Mouse (Mus musculus): ENCODE measurements around the gene Prdm15.

Gene Prdm15

GRCm38 (mm10) chr16:97817414-97817813 is 34.2 kb downstream of the Prdm15 start:
- no peak for DNase-seq

GRCm38 (mm10) chr16:97815269-97815668 is 36.4 kb downstream of the Prdm15 start:
- DNase-seq, result no peak

- no peak for DNase-seq
Observed at GRCm38 (mm10) chr16:97814060-97814459, 37.6 kb downstream of the Prdm15 start.

DNA sequence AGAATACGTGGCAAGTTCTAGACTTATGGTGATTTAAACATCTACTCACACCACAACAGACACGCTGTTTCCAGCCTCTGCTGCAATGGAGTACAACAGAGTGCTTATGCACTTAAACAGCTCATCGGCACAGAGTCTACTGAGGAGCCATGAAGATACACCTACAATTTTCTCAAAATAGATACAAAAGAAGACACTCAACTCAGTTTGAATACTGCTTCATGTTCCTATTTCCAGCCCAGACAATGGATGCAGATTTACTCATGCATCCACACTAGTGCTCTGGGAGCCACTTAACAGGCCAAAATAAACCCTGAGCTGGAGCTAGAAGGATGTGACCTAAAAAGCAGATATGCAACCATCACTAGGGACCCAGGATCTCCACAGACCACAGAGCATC is 42.8 kb downstream of the Prdm15 start:
- DNase-seq, result no peak

GRCm38 (mm10) chr16:97805646-97806045 is 46.0 kb downstream of the Prdm15 start:
- DNase-seq, result no peak

GRCm38 (mm10) chr16:97804680-97805547 is 46.7 kb downstream of the Prdm15 start:
- DNase-seq, result peak; percentile 90 to 95

DNA sequence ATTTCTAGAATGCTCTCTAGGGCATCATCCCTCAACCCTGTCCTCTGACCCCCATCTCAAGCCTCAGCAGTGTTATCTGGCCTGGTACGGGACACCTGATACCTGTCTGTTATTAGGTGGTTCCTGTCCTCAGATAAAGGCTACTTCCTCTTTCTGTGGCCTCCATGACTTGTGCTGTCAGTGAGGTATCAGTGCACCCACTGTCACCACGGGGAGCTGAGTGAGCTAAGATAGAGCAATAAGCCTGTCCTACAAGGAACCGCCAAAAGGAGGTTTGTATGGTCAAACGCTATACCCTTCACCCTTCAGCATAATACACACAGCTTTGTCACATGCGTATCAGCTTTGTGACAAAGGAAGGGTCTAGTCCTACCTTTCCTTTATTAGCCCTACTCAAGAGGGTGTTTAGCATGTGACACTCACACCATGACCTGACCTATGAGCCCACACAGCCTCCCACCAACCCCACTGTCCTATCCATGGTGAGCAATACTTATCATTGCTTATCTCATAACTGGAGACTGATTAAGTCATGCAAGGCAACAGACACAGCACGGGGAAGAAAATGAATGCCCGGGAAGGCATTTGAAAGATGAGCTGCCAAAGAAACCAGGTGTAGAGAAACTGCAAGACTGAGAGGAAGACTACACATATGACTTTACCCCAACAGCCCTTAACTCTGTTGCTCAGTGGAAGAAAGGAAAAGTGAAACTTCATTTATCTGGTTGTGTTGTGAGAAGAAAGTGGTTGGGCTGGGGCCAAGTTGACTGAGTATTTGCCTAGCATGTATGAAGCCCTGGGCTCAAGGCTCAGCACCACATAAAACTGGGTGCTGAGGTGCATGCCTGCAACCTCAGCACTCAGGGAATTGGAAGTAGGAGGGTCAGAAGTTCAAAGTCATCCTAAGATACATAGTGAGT is 53.4 kb downstream of the Prdm15 start:
- no peak for DNase-seq

- no peak for DNase-seq
Observed at GRCm38 (mm10) chr16:97797212-97797611, 54.4 kb downstream of the Prdm15 start.

DNA sequence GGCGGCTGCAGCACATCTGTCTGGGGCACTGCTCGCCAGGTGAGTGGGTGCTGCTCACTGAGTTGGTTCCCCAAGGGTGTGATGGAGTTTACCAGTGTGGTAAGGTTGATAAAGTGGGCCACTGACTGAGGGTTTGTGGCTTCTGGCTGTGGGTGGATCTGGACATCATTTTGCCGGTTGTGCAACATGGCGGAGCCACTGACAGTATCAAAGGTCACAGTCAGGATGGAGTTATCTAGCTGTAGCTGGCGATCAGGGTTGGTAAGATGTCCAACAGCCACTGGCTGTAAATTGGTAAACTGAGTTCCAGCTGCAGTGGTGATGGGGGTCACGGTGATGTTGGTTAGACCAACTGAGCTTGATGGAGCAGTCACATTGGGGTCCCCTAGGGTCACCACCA is 57.4 kb downstream of the Prdm15 start:
- DNase-seq, result no peak

DNA sequence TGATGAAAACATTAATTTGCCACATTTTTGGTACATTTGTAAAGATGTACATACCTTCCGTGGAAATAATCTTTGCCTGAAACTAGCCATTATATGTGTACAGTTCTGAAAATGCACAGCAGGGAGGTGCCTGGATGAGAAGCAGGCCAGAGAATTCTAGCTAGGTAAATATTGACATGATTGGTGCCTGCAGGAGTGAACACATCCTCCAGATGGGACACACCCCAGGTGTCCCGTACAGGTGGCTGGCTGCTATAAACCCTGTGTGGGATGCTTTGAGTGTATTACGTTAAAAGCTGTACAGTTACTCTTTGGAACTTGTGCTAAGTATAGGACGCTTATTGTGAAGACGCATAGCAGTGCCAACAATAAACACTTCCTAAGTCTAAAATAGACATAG is 68.6 kb downstream of the Prdm15 start:
- DNase-seq, result no peak

DNA sequence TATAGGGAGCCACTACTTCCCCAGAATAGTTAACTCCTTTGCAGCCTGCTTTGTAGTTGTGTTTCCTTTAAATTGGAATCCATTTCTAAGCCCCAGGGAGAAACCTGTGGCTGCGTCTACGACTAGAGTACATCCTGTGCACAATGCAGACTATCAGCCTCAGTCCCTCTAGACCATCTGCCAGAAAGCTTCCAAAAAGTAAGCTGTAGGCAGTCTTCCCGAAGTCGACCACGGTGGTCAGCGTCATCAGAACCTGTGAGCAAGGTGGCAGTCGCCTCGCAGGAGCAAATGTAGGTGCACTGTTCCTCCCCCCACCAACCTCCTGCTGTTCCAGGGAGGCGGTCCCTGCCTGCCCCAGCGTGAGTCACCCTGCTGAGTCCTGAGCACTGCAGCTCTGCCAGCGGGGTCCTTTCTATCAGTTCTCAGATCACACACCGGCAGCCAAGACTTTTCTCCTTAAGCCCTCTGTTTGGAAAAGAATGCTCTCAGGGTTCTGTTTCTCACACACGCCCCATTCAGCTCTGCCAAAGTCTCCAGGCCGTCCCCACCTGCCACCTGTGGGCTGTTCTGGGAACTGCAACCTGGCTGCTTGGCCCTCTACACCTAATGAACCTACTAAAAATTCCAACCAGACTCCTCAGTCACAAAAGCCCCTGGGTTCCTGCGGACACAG is 73.2 kb downstream of the Prdm15 start:
- peak; percentile 93 to 95 for DNase-seq

GRCm38 (mm10) chr16:97766501-97766900 is 85.1 kb downstream of the Prdm15 start:
- no peak for DNase-seq

DNA sequence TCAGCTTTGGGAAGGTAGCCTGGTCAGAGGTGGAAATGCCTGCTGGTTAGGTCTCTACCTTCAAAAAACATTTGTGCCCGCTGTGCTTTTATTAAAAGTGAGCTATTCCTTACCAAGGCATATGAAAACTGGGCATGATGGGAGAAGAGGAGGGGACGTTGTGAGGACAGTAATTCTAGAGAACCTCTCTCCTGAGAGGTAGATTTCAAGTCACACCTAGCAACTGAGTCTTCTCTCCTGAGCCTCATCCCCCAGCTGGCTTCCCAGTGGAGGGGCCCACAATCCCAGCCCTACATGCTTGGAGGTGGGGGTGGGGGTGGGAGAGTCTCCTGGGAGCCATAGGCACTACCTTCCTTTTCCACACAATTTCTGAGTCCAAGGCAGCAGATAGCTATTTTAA is 87.0 kb downstream of the Prdm15 start:
- no peak for DNase-seq

DNA sequence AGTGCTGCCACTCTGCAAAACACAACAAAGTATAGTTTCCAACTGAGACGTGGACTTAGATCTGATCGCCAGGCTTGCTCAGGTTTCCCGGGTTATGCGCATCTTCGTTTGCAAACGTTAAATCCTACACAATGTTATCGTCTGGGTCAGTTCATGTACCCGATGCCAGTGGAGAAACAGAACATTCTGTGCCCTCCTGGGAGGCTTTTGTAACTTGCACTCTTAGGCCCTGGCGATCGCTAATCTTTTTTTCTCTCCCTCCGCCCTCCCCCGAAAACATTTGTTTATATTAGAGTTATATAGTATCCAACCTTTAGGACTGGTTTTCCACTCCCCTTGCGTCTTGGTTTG is 87.7 kb downstream of the Prdm15 start:
- no peak for DNase-seq

DNA sequence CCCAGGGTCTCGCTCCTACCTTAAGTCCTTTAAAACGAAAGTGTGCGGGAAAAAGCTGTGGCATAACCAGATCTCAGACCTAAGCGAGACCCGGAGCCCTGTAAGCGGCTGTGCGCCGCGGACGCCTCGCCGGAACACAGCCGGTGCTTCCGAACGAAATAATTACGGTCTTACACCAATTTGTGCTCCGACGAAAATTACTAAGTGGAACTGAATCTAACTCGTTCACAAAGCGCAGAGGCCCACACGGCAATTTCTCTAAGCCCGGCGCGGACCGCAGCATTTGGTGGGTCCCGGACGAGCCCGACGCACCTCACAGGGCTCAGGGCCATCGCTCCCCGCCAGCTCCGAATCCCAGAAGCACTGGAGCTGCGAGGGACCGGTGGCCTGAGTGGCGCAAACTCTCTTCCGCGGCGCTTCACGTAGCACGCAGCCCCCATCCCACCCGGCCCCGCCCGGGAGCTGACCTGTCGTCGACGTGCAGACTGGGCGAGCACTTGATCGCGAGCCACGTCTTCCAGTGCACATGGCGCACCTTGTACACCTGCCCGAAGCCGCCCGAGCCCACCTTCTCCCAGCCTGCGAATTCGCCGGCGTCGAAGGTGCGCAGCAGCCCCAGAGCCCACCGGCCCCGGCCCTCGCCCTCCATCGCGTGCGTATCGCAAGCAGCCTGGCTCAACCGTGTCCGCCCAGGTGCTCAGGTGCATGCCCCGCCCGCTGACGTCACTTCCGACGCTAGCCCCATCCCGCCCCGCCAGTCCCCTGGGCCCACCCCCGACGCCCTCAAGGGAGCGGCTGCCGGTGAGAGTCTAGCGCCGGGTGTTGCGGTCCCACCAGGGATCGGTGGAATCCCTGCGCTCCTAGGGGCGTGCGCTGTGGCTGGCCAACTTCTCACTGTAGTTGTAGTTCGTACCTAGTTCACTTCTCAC is 88.3 kb downstream of the Prdm15 start, which contains the start of gene Ripk4:
Gene Ripk4 (minus strand): TSS at position 727 of the 929 bp plus-strand sequence.
- DNase-seq, result peak; percentile 19

GRCm38 (mm10) chr16:97761782-97762181 is 89.9 kb downstream of the Prdm15 start:
- no peak for DNase-seq

- DNase-seq, result no peak
Observed at GRCm38 (mm10) chr16:97759681-97760080, 92.0 kb downstream of the Prdm15 start.

DNA sequence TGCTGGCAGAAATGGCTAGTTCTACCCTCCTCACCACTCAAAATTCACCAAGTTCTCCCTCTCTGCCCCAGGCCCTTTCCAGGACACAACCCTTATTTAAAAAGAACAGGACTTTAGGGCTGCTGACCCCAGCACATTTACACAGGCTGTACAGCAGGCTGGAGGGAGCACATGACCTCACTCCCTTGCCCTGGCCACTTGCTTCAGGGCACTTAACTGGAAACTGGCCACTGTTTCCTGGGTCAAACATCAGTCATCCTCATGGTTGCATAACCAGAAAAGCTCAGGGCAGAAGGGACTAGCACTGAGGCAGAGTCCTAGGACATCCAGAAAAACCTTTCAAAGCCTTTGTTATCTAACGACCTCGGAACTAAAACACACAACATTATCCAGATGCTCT is 93.4 kb downstream of the Prdm15 start:
- DNase-seq, result no peak

DNA sequence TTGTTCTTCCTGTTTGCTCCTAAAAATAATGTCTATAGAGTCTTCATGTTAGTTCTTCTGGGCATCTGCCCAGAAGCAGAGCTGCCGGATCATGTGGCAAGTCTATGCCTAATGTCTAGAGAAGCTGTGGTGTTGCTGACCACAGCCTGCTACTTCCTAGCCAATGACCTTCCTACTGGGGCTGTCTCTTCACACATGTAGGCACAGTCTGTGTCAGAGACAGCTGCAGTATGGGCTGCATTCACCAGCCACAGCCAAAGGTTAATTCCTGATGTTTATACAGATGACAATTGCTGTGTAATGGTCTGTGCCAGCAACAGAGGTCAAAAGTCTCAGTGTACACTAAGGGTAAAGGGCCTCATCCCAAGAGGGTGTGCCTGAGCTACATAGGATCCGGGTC is 95.2 kb downstream of the Prdm15 start:
- no peak for DNase-seq

GRCm38 (mm10) chr16:97752316-97752941 is 99.2 kb downstream of the Prdm15 start:
- DNase-seq, result no peak

DNA sequence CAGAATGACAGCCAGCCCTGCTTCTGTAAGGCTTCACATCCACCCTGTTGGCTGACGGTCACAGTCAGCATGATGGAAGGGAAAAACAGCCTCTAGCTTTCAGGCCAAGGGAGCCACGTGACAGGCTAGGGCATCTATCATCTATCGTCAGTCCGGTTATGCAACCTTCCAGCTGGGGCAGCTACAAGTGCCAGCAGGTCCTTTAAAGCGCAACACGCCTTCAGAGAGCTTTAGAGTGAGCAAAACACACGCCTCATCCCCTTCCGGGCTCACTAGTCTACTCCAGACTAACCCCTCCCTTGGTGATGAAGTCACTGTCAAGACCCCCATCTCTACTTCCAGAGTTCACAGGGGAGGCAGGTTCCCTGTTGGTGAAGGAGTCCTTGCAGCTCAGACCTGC is 99.8 kb downstream of the Prdm15 start:
- peak; percentile 9 to 28 for DNase-seq

- no peak for DNase-seq
Observed at GRCm38 (mm10) chr16:97748421-97748820, 103.2 kb downstream of the Prdm15 start.
